Mouse (Mus musculus) heart, postnatal 4 days (tissue): ENCODE data around the gene Hist1h3b. TPM values are rescaled to one million over a fixed set of nuclear protein-coding genes. Genes with fewer than 3 reads are reported as not detected.

Experiments used
- DNase-seq: peaks from one replicate; pipeline ENCODE4 v3.0.0; 2021
- microRNA-seq, 2 experiments: library from miRNA; unstranded; fragments of <30 nt; microRNA quantifications; one replicate each; pipeline ENCODE4 v1.2.0; 2021 to 2022
- total RNA-seq, 2 experiments: library from RNA; stranded (reverse); gene quantifications; 2 replicates each; pipeline ENCODE4 v1.2.3; 2021

The Hist1h3b gene
- total RNA-seq, 2 experiments from 2014 or later, result 568 to 625 TPM

DNA sequence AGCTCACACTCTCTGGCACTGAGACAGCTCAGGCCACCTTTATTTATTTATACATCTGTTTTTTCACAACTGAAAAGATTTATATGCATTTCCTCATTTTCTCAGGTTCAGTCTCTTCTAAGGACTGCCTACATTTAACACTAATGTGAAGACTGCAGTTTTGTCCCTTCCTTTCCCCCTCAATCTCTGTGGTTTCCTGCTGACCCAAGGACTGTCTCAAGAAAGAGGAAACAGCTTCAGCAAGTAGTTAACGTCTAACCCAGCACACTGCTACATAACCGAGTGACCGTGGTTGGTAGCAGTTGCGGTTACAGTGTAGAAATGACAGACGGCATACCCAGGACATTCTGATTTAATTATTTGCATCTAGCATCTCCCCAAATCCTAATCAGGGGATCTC is 47.3 kb downstream of the Hist1h3b start:
- no peak for DNase-seq

Small RNA genes lying within 50 kb of the gene (microRNA-seq; reads per million reads assigned to microRNA genes)
- gene Gm44314, result 0 to 0.20 reads per million in 2 experiments
- gene Gm44484, result 0 reads per million in 2 experiments

Other genes with a start within 250 kb of the Hist1h3b start
- gene Hist1h4h, start 221.2 kb upstream of the Hist1h3b start, total RNA-seq, result 1,000 to 10,000 TPM; 1,227 to 1,327 TPM
- gene Hist1h2af, start 218.4 kb upstream of the Hist1h3b start, total RNA-seq, result 100 to 1,000 TPM; 480 to 499 TPM
- 100 to 1,000 TPM; 165 to 172 TPM for gene Hist1h3g, start 216.8 kb upstream of the Hist1h3b start, total RNA-seq
- 10 to 100 TPM; 23.5 to 23.8 TPM for gene Hist1h2bh, start 208.9 kb upstream of the Hist1h3b start, total RNA-seq
- gene Hist1h3f, start 208.2 kb upstream of the Hist1h3b start, total RNA-seq, result 100 to 1,000 TPM; 121 to 128 TPM
- gene Hist1h4f, start 200.6 kb upstream of the Hist1h3b start, total RNA-seq, result 100 to 1,000 TPM; 802 to 855 TPM
- 10 to 100 TPM; 40.0 to 43.0 TPM for gene Hist1h1d, start 199.0 kb upstream of the Hist1h3b start, total RNA-seq
- 100 to 1,000 TPM; 299 to 323 TPM for gene Hist1h3e, start 189.9 kb upstream of the Hist1h3b start, total RNA-seq
- gene Hist1h2ae, start 181.0 kb upstream of the Hist1h3b start, total RNA-seq, result 10 to 100 TPM; 77.0 to 85.3 TPM
- gene Hist1h2bg, start 180.9 kb upstream of the Hist1h3b start, total RNA-seq, result 100 to 1,000 TPM; 624 to 645 TPM
- 100 to 1,000 TPM; 278 to 296 TPM for gene Hist1h2bf, start 178.1 kb upstream of the Hist1h3b start, total RNA-seq
- 10 to 100 TPM; 62.5 to 79.1 TPM for gene Hist1h2ad, start 177.9 kb upstream of the Hist1h3b start, total RNA-seq
- gene Hist1h3d, start 176.5 kb upstream of the Hist1h3b start, total RNA-seq, result 10 to 100 TPM; 52.4 to 58.7 TPM
- 100 to 1,000 TPM; 322 to 324 TPM for gene Hist1h4d, start 170.7 kb upstream of the Hist1h3b start, total RNA-seq
- 10 to 100 TPM; 38.8 to 42.2 TPM for gene Hist1h2be, start 131.1 kb upstream of the Hist1h3b start, total RNA-seq
- gene Hist1h1e, start 129.7 kb upstream of the Hist1h3b start, total RNA-seq, result 100 to 1,000 TPM; 269 to 306 TPM
- gene Hist1h2ac, start 68.3 kb upstream of the Hist1h3b start, total RNA-seq, result 10 to 100 TPM; 11.4 to 11.7 TPM
- gene Hist1h2bc, start 68.1 kb upstream of the Hist1h3b start, total RNA-seq, result 10 to 100 TPM; 44.8 to 56.0 TPM
- 1 to 10 TPM; 1.6 to 1.8 TPM for gene Hist1h1t, start 56.5 kb upstream of the Hist1h3b start, total RNA-seq
- 100 to 1,000 TPM; 167 to 175 TPM for gene Hist1h4c, start 53.8 kb upstream of the Hist1h3b start, total RNA-seq
- 10 to 100 TPM; 19.7 to 21.0 TPM for gene Hfe, start 41.4 kb upstream of the Hist1h3b start, total RNA-seq
- 100 to 1,000 TPM; 472 to 511 TPM for gene Hist1h1c, start 13.5 kb upstream of the Hist1h3b start, total RNA-seq
- gene Hist1h3c, start 6.7 kb upstream of the Hist1h3b start, total RNA-seq, result 100 to 1,000 TPM; 252 to 264 TPM
- 100 to 1,000 TPM; 281 to 294 TPM for gene Hist1h2bb, start 5.5 kb upstream of the Hist1h3b start, total RNA-seq
- gene Hist1h2ab, start 1.1 kb upstream of the Hist1h3b start, total RNA-seq, result 100 to 1,000 TPM; 424 to 425 TPM
- gene Hist1h4b, start 4.7 kb downstream of the Hist1h3b start, total RNA-seq, result 100 to 1,000 TPM; 312 to 320 TPM
- 100 to 1,000 TPM; 433 to 442 TPM for gene Hist1h4a, start 9.0 kb downstream of the Hist1h3b start, total RNA-seq
- 100 to 1,000 TPM; 440 to 473 TPM for gene Hist1h3a, start 10.1 kb downstream of the Hist1h3b start, total RNA-seq
- gene Hist1h1a, start 11.4 kb downstream of the Hist1h3b start, total RNA-seq, result 100 to 1,000 TPM; 219 to 236 TPM
- gene Trim38, start 17.6 kb downstream of the Hist1h3b start, total RNA-seq, result not detected
- not detected for gene Slc17a2, start 54.7 kb downstream of the Hist1h3b start, total RNA-seq
- not detected for gene Slc17a3, start 87.2 kb downstream of the Hist1h3b start, total RNA-seq
- not detected for gene Slc17a1, start 115.5 kb downstream of the Hist1h3b start, total RNA-seq
- not detected for gene Slc17a4, start 162.7 kb downstream of the Hist1h3b start, total RNA-seq
- not detected for gene Hist1h2ba, start 181.9 kb downstream of the Hist1h3b start, total RNA-seq
- not detected for gene Hist1h2aa, start 182.2 kb downstream of the Hist1h3b start, total RNA-seq
- gene Scgn, start 238.9 kb downstream of the Hist1h3b start, total RNA-seq, result not detected